Mouse (Mus musculus) left cerebral cortex, adult 11 months (tissue): ENCODE results near the gene Syde1.

Experiments used
- DNase-seq: peaks from one replicate; pipeline ENCODE4 v3.0.0; 2022; ENCODE audit warnings: low spot score

Syde1 gene

GRCm38 (mm10) chr10:78575690-78576089, 16.1 kb downstream of the Syde1 start:
- no peak for DNase-seq

GRCm38 (mm10) chr10:78575105-78575632, 16.6 kb downstream of the Syde1 start:
- DNase-seq: no peak

- peak; percentile 93 for DNase-seq
Observed at GRCm38 (mm10) chr10:78574250-78575104, 17.3 kb downstream of the Syde1 start, which contains the start of gene Ilvbl. Ilvbl (plus strand) TSS chr10:78574346.

GRCm38 (mm10) chr10:78573226-78573625, 18.5 kb downstream of the Syde1 start:
- no peak for DNase-seq

DNA sequence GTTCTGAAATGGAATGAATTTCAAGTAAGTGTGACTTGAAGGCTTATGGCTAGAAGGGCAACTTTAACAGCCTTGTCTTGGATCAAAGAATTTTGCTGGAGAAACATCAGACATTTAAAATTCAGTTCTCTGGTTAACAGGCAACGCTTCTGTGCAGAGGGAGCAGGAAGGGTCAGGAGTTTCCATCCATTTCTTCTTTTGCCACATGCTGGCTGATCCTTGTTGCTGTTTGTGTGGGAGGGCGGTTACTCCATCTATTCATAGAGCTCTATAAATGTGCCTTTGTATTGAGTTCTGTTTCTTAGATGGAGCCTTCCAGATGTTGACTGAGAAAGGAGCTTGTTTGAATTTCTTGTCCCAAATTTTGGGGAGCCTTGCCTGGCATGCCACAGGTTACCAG, 20.9 kb downstream of the Syde1 start:
- no peak for DNase-seq

DNA sequence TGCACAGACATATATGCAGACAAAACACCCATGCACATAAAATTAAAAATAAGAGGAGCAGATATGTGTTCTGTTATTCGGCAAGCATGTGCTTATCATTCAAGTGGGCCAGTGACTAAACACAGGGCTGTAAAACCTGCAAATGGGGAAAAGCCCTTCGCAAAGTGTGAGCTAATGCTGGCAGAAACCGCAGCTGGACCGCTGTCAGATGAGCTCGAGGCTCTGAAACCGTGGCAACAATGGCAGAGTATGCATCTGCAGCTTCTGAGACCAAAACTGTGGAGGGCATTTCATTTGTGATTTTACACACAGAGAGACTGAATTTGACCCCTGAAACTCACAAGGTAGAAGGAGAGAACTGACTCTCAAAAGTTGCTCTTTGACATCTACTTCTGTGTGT, 21.3 kb downstream of the Syde1 start:
- no peak for DNase-seq

DNA sequence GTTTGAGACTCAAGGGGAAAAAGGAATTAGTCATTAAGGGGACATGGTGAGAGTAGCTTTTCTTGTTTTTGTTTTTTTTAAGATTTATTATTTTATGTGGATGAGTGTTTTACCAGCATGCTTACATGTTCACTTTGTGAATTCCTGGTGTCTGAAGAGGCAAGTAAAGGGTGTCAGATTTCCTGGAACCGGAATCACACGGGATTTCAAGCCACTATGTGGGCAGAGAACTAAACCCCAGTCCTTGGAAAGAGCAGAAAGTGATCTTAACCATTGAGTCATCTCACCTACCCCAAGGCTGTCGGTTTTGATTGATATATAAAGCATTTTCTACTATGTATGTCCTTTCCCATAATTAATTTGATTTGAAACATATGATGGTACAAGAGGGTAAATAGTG, 22.1 kb downstream of the Syde1 start:
- no peak for DNase-seq

GRCm38 (mm10) chr10:78569191-78569590, 22.6 kb downstream of the Syde1 start:
- no peak for DNase-seq

GRCm38 (mm10) chr10:78565070-78565469, 26.7 kb downstream of the Syde1 start:
- no peak for DNase-seq

- DNase-seq: no peak
Observed at GRCm38 (mm10) chr10:78540943-78541342, 50.8 kb downstream of the Syde1 start.
